Mouse (Mus musculus) embryonic fibroblast, embryonic 13.5 days (primary cell): ENCODE measurements around the gene Fstl5. TPM values are rescaled to one million over a fixed set of nuclear protein-coding genes. Genes with fewer than 3 reads are reported as not detected.

Source experiments
- H3K27ac ChIP-seq: 2 replicates; pipeline ENCODE4 v1.5.1; 2012; ENCODE audit warnings: low read length, control low read depth, inconsistent platforms; ENCODE audit not compliant: insufficient read depth
- H3K4me1 ChIP-seq: 2 replicates; pipeline ENCODE4 v1.6.1; 2011; ENCODE audit warnings: low read length; ENCODE audit not compliant: control insufficient read depth, insufficient read depth
- H3K4me3 ChIP-seq: 2 replicates; pipeline ENCODE4 v1.5.1; 2011; ENCODE audit warnings: mild to moderate bottlenecking, control low read depth, low read length; ENCODE audit not compliant: insufficient read depth
- CTCF ChIP-seq: IDR thresholded peaks from 2 replicates; pipeline ENCODE4 v1.5.1; 2011; ENCODE audit warnings: mild to moderate bottlenecking, control low read depth, low read length, moderate library complexity, borderline replicate concordance; ENCODE audit not compliant: insufficient read depth
- POLR2A ChIP-seq: IDR thresholded peaks from 2 replicates; pipeline ENCODE4 v1.6.1; 2011; ENCODE audit warnings: low read depth, mild to moderate bottlenecking, control low read depth, low read length, moderate library complexity
- polyA plus RNA-seq: library from polyadenylated mRNA; stranded (reverse); fragments of >200 nt; gene quantifications from 2 replicates; pipeline ENCODE4 v1.2.4, GENCODE M21; 2011; ENCODE audit warnings: low read depth; ENCODE audit not compliant: missing spikeins, insufficient read length

Gene Fstl5
- polyA plus RNA-seq, 1 experiment: not detected

DNA sequence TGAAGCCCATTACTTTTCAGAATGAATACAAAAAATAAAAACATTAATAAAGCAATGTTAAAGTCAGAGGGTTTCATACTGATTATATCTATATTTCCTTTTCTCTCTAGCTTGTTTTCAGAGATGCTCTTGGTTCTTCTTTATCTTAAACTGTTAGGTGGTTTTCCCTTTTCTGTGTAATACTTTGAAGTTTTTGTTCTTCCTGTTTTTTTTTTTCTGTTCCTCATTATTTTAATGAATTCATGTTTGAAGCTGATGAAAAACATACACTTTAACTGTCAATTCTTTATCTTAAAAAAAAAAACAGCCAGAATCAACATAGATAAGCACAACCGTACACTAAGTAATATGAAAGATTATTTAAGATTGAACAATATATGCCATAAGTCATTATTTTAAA is 218.9 kb downstream of the Fstl5 start:
- no peak overlapping the region for H3K27ac ChIP-seq
- no peak for TF ChIP-seq POLR2A
- TF ChIP-seq CTCF: no peak
- no peaks in the 10 kb centered on the region for H3K4me1 ChIP-seq
- no peak overlapping the region for H3K4me3 ChIP-seq

DNA sequence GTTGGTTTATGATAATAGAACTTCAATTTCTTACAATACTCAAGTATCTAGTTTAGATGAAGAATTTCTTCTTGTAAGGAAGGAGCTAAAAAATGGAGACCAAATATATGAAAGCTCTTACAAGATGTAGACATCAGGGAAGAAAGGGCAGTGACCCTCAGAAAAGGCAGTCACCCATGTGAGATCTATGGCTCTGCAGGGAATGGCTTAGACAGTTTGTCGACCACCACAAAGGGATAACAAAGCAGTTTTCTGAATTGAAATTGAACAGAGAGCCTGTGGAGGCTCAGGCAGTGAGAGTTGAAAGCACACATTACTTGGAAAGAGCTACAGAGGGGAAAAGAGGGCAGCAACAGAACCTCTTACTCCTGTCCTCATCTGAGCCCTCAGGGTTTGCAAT is 220.3 kb downstream of the Fstl5 start:
- Histone ChIP-seq H3K4me3 (no peak overlapping the region), H3K27ac (no peak overlapping the region), H3K4me1 (no peaks in the 10 kb centered on the region)
- no peak for TF ChIP-seq POLR2A
- no peak for TF ChIP-seq CTCF

- H3K4me3 ChIP-seq: no peak overlapping the region
- no peak for TF ChIP-seq CTCF
- TF ChIP-seq POLR2A: no peak
- H3K4me1 ChIP-seq: no peaks in the 10 kb centered on the region
- H3K27ac ChIP-seq: no peak overlapping the region
Measured at GRCm38 (mm10) chr3:76301026-76301773, 227.1 kb downstream of the Fstl5 start.

- no peak overlapping the region for H3K27ac ChIP-seq
- no peaks in the 10 kb centered on the region for H3K4me1 ChIP-seq
- TF ChIP-seq POLR2A (no peak), CTCF (no peak)
- no peak overlapping the region for H3K4me3 ChIP-seq
Measured at GRCm38 (mm10) chr3:76316991-76317390, 242.9 kb downstream of the Fstl5 start.

DNA sequence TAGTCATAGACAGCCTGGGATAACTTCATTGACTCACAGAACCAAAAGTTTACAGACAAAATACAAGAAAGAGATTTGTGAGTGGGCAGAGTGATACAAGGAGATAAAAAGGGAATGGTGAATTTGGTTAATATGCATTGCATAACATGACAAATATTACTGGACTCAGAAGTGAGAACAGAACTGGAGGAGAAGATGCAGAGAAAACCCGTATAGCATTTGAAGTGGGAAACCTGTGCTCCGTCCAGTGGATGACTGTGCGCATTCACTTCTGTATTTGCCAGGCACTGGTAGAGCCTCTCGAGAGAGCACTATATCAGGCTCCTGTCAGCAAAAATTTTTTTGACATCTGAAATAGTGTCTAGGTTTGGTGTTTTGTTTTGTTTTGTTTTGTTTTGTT is 245.5 kb downstream of the Fstl5 start:
- TF ChIP-seq POLR2A: no peak
- TF ChIP-seq CTCF: no peak
- H3K27ac ChIP-seq: no peak overlapping the region
- H3K4me1 ChIP-seq: no peaks in the 10 kb centered on the region
- H3K4me3 ChIP-seq: no peak overlapping the region

DNA sequence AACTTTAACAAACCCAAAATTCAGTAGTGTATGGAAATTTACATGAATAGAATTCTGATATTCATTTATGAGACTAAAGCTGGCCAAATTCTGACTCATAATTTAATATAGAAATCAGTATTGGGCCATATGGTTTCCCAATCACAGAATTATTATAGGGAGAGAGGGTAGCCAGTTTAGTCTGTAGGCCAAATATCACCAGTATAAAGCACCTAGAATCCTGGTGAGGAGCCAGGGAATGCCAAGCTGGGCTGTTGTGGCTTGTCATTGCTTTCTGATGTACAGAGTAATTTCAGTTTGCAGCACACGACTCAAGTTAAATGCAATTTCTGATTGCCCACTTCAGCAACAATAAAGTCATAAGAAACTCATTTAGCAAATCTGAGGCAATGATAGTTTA is 248.4 kb downstream of the Fstl5 start:
- H3K4me1 ChIP-seq: no peaks in the 10 kb centered on the region
- no peak overlapping the region for H3K27ac ChIP-seq
- TF ChIP-seq POLR2A (no peak), CTCF (no peak)
- no peak overlapping the region for H3K4me3 ChIP-seq

- Histone ChIP-seq H3K4me1 (no peaks in the 10 kb centered on the region), H3K27ac (no peak overlapping the region), H3K4me3 (no peak overlapping the region)
- TF ChIP-seq CTCF: no peak
- no peak for TF ChIP-seq POLR2A
Measured at GRCm38 (mm10) chr3:76336922-76337321, 262.9 kb downstream of the Fstl5 start.

DNA sequence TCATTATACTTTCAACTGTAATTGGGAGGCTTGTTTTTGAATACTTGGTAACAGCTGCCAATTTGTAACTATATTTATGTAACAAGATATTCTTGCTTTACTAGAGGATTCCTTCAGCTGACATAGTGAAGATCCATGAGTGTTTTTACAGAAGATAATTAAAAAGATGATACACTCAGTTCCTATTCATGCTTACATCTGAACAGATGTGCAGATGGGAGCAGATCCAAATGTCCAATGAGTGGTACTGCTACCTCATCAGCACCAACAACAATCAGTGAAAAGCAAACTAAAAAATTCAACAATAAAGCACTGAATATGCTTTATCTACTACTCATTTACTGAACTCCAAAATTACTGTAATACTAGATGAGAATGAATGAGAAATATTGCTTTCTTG is 292.9 kb downstream of the Fstl5 start:
- H3K4me1 ChIP-seq: no peaks in the 10 kb centered on the region
- no peak for TF ChIP-seq CTCF
- TF ChIP-seq POLR2A: no peak
- no peak overlapping the region for H3K27ac ChIP-seq
- H3K4me3 ChIP-seq: no peak overlapping the region

GRCm38 (mm10) chr3:76369910-76370309 is 295.8 kb downstream of the Fstl5 start:
- no peak overlapping the region for H3K4me3 ChIP-seq
- H3K27ac ChIP-seq: no peak overlapping the region
- TF ChIP-seq CTCF (no peak), POLR2A (no peak)
- H3K4me1 ChIP-seq: no peaks in the 10 kb centered on the region

- Histone ChIP-seq H3K4me1 (peaks cover 3% of the 10 kb centered on the region), H3K4me3 (no peak overlapping the region), H3K27ac (no peak overlapping the region)
- TF ChIP-seq CTCF: no peak
- TF ChIP-seq POLR2A: no peak
Measured at GRCm38 (mm10) chr3:76428775-76429372, 354.8 kb downstream of the Fstl5 start.
